Mouse (Mus musculus): ENCODE results near the gene Tspan9. TPM values are rescaled to one million over a fixed set of nuclear protein-coding genes. Genes with fewer than 3 reads are reported as not detected.

Gene Tspan9
- 10 to 100 TPM; 31.2 to 47.6 TPM for total RNA-seq (2021)
- long read RNA-seq, experiment 1, transcript Tspan9-201 (9 exons, 1,405 nt), result major isoform, 7 of 54 reads
- long read RNA-seq, experiment 1, partial matches to known transcripts, result 11 of 54 reads
- long read RNA-seq, experiment 1, other reads (novel, unspliced or antisense), result 36 of 54 reads
- long read RNA-seq, experiment 2, partial matches to known transcripts, result 10 of 38 reads
- long read RNA-seq, experiment 2, other reads (novel, unspliced or antisense), result 25 of 38 reads

DNA sequence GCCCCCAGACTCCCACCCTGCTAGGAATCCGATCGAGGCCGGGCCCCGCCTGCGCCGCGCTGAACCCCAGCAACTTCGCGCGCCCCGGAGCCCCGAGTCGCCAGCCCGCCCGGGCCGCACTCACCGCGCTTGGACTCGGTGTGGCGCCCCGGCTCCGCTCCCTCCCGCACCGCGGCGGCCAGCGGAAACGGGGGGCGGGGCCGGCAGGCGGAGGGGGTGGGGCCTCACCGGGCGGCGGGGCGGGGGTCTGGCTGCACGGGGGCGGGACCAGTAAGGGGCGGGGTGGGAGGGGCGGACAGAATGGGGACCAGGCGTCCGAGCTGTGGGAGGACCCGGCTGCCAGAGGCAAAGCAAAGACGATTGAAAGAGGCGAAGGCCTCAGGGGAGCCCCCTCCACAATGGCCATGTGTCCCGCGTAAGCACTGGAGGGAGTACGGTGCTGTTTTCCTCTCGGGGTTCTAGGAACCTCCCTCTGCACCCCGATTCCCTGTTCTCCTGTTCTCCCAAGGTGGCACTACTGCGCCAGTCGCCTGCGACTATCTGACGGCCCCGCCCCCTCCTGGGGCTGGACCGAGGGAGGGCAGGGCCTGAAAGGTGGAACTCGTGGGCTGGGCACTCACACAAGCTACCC, at the start of gene Tspan9:
Gene Tspan9 (minus strand): TSS at position 205 of the 631 bp plus-strand sequence.
- DNase-seq (ENCODE audit: low spot score), result peak; percentile 55

DNA sequence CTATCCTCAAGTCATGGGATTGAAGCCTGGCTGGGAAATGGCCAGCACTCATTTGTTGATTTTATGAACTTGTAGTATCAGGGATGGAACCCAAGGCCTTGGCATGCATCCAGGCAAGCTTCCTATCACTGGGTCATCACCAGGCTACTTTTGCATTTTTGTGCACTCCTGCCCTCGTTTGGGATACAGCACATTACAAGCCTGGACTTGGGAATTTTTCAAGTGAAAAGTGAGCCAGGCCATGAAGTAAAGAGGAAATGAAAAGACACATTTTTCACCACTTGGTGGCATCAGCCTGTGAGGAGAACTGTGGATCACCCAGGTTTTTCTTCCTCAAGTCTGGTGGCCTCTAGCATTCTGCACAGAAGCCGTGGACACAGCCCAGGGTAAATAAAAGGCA, 40.1 kb upstream of the Tspan9 start:
- no peak for DNase-seq (ENCODE audit: low spot score)

GRCm38 (mm10) chr6:128181176-128181575, 37.8 kb upstream of the Tspan9 start:
- DNase-seq (ENCODE audit: low spot score), result no peak

- DNase-seq (ENCODE audit: low spot score), result no peak
These were observed 36.3 kb upstream of the Tspan9 start for GRCm38 (mm10) chr6:128179651-128180050.

DNA sequence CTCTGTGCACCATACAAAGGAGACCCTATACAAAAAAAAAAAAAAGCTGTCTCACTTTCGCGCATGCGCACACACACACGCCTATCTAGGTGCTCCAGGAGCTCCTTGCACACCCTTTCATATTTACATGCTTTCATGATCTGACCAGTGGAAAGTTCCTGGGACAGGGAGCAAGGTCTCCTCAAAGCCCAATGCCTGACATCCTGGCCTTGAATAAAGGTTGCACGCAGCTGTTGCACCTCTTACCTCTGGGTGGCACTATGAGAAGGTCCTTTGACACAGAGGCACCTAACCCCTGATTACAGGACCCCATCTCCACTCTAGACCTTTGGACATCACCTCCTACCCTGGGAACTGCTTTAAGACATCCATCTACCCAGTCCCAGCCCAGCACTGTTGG, 35.9 kb upstream of the Tspan9 start:
- DNase-seq (ENCODE audit: low spot score), result no peak

DNA sequence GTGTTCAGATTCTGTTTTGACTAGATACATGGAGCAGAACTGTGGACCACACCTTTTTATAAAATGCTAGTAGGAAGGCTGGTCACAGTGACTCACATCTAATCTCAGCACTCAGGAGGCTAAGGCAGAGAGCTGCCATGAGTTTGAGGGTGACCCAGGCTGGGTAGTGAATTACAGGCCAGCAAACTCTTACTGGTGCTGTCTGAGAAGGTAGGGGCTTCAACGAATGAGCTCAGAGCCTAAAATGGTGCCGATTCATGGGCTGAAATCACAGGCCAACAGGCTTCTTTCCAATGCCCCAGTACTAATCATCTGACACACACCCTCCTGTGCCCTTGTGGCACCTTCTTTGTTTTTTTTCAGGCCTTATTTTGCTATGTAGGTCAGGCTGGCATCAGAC, 35.3 kb upstream of the Tspan9 start:
- DNase-seq (ENCODE audit: low spot score), result no peak

GRCm38 (mm10) chr6:128168785-128169679, 25.6 kb upstream of the Tspan9 start:
- no peak for DNase-seq (ENCODE audit: low spot score)

DNA sequence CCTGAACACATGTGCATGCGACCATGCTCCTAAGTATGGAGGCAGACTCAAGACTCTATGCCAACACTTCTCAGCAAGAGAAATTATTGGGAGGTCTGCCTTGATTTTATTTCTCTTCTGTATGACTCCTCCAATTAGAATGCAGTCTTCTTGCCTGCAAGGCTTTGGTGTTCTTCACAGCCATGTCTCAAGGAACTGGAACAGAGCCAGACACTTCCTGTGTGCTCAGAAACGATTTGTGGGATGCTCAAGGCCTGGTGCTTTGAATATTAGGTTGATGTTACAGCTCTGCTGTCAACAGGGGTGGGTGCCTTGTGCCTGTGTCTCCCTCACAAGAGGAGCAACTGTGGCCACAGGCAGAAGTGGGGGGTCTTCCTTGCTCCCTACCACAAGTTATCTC, 22.2 kb upstream of the Tspan9 start:
- no peak for DNase-seq (ENCODE audit: low spot score)

GRCm38 (mm10) chr6:128164632-128165031, 21.2 kb upstream of the Tspan9 start:
- no peak for DNase-seq (ENCODE audit: low spot score)

DNA sequence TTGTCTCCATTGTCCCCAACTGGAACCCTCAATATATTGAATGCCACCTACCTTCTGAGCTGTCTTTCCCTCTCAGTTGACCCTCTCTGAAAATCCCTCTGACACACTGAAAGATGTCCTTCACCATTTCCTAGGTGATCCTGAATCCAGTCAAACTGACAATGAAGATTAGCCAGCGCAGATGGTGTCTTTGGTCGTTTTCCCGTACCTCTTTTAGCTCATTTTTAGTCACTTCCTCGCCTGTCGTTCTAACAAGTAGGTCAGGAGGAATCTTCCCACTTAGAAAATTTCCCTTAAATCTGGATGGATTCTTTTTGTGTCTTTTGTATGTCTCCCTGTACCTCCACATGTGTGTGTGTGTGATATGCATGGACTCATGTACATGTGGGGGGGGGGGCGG, 15.7 kb upstream of the Tspan9 start:
- no peak for DNase-seq (ENCODE audit: low spot score)

DNA sequence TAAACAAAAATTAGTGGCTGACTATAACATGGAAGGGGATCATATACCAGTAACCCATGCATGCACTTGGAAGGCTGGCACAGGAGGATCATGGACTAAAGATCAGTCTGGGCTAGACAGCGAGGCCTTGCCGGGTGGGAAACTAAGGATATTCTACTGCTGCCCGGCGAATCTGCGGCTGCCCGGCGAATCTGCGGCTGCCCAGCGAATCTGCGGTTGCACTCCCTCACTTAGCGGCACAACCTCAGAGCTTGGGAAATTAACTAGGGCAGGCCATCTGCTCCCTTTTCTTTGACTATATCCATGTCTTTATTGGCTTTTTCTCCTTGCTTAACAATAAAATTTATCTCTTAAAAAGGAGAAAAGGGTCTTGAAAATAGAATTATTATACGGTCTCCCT, 14.6 kb upstream of the Tspan9 start:
- no peak for DNase-seq (ENCODE audit: low spot score)

GRCm38 (mm10) chr6:128156476-128156875, 13.1 kb upstream of the Tspan9 start:
- DNase-seq (ENCODE audit: low spot score), result no peak

DNA sequence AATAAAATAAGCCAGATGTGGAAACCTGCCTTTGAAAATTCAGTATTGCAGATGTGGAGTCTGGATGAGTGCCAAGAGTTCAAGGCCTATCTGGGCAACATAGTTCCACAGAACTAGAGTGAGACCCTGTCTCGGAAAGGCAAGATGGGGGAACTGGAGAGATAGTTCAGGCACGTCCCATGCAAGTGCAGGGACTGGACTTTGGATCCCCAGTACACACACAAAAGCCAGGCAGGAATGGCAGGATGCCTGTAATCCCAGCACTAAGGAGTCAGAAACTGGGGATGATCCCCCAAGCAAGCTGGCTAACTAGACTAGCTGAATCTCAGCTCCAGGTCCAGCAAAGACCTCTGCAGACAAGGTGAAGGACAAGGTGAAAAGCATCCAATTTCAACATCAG, 12.5 kb upstream of the Tspan9 start:
- no peak for DNase-seq (ENCODE audit: low spot score)

DNA sequence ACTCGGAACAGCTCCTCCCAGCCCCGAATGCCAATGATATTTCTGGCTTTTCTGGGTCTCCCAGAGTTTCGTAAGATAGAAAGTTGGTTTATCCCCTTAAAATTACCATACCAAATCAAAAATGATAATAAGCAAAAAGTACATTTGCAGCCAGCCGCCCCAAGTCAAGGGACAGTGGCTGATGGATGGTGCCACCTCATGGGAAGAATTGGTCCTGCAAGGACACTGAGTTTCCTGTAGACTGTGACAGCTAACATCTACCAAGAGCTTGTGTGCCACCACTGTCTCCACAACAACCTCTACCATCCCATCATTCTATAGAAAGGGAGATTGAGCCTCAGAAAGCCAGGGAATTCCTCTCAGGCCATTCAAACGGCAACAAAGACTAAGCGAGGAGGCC, 2.4 kb upstream of the Tspan9 start:
- no peak for DNase-seq (ENCODE audit: low spot score)

- no peak for DNase-seq (ENCODE audit: low spot score)
These were observed 770 bp downstream of the Tspan9 start for GRCm38 (mm10) chr6:128142369-128143278.

DNA sequence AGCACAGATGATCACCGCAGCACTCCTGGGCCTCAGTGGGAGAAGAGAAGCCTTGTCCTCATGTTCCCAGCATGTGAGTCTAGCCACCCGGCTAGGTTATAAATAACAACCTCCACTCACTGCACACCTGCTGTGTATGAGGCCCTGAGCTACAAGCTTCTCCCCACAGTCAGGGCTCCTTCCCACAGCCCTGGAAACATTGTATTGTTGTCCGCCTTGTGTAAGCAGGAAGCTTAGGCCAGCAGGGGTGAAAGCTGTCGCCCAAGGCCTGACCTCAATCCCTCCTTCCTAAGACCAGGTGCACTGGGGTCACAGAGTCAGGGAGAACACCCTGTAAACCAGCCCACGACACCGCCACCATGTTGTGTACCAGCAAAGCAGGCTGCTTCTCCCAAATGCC, 2.7 kb downstream of the Tspan9 start:
- DNase-seq (ENCODE audit: low spot score), result no peak

DNA sequence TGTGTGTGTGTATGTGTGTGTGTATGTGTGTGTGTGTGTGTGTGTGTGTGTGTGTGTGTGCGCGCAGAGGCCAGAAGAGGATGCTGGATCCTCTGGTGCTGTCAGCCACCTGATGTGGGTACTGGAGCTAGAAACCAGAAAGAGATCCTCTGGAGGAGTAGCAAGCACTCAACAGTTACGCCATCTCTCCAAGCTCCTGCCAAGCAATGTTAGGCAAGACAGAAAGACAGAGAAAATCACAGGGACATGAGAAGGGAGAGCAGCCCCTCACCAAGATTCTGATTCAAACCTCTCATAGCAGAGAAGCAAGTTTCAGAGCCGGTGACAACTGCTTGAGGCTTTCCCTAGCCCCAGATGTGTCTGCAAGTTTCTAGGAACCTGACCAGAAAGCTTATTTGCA, 5.5 kb downstream of the Tspan9 start:
- no peak for DNase-seq (ENCODE audit: low spot score)

DNA sequence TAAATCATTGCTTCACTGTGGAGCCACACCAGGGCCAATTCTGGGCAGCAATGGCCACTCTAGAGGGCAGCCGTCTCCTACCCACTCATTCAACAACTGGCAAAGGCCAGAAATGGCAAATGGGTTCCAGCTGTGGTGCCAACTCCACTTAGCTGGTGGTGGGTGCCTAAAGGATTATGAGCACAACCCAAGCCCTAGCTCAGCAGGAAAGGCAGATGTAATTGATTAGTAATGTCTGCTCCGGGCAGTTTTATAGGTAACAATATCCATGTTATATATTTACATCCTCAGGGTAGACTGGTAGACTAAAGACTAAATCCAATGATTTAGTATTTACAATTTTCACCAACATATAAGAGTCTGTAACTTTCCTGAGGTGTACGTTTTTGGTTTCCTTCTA, 6.7 kb downstream of the Tspan9 start:
- no peak for DNase-seq (ENCODE audit: low spot score)

DNA sequence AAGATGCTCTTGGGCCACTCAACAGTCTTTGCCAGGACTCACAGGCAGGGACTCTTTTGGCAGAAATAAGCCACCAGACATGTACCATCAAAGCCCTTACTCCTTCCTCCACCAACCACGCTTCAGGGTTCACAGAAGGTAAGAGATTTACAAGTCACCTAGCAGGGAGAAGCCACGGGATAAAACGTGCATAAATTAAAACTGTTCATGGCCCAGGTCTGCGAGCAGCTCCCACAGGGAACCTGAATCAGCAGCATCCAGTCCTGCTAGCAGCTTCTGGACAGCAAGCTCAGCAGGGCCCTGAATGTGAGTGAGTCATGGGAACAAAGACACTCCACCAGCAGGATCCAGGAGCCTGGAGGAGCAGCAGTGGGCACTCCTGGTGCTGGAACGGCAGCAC, 7.9 kb downstream of the Tspan9 start:
- no peak for DNase-seq (ENCODE audit: low spot score)

GRCm38 (mm10) chr6:128135006-128135405, 8.4 kb downstream of the Tspan9 start:
- no peak for DNase-seq (ENCODE audit: low spot score)

DNA sequence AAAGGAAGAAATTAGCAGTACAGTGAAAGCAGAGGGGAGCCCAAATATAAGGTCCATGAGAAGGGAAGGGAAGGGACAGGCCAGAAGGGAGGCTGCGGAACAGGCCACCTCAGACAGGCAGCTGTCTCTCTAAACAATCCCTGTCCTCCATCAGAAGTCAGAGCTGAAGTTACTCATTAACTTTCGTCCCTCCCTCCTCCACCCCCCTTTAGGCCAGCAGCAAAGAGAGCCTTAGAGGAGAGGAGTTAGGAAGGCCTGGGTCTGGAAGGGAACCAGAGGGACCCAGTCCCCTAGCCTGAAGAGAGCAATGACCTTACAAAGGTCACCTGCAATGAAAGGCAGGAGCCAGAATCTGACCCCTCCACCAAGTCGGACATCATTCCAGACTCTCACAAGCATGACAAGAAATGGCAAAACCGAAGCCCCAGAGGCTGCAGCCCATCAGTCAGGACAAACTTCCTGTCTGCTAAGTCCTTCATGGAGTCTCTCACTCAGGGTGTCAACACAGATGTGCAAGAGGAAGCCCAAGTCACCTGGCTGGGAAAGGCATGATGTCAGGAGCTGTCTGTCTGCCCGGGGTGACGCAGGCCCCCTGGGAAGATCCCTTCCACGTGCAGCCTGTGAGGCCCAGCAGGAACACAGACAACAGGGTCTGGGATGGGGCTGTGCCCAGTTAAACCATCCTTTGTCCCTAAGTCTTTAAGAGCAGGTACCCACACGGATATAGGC, 9.0 kb downstream of the Tspan9 start:
- DNase-seq (ENCODE audit: low spot score), result no peak

Measured in gastrocnemius, adult 18-20 months (tissue).